Mouse (Mus musculus): ENCODE results near the gene Hist1h2bp.
"Not testable (repeated sequence)": the region's sequence is repeated elsewhere in the genome, so short reads cannot be mapped to it uniquely, and the experiment has no call there.

GRCm38 (mm10) chr13:21833461-21833860 is 46.2 kb downstream of the Hist1h2bp start, which contains the start of the genes Hist1h2ap and Hist1h2br:
- TF ChIP-seq CTCF (IDR thresholded peaks at IDR 0.05; ENCODE audit: extremely low read depth, insufficient read depth, insufficient read length, insufficient replicate concordance); POLR2A (IDR thresholded peaks at IDR 0.05; ENCODE audit: low read depth, low read length): not testable (repeated sequence)

All from spleen, adult 2 months (tissue).